Mouse (Mus musculus) megakaryocyte, embryonic 14.5 days (primary cell): ENCODE data around the gene Marveld3. TPM values are rescaled to one million over a fixed set of nuclear protein-coding genes. Genes with fewer than 3 reads are reported as not detected.

Experiments used
- H3K27me3 ChIP-seq: replicated peaks from 2 replicates; pipeline ENCODE3; 2012; ENCODE audit warnings: inconsistent platforms
- H3K36me3 ChIP-seq: replicated peaks from 2 replicates; pipeline ENCODE3; 2012; ENCODE audit warnings: low read length, inconsistent platforms, mixed read lengths
- H3K4me1 ChIP-seq: 2 replicates; pipeline ENCODE4 v1.6.1; 2012; ENCODE audit warnings: inconsistent platforms
- H3K4me3 ChIP-seq: replicated peaks from 2 replicates; pipeline ENCODE3; 2012; ENCODE audit warnings: moderate library complexity, mild to moderate bottlenecking, inconsistent platforms
- H3K9me3 ChIP-seq: 2 replicates; pipeline ENCODE4 v1.6.1; 2012; ENCODE audit warnings: inconsistent platforms
- FLI1 ChIP-seq: IDR thresholded peaks from 2 replicates; pipeline ENCODE4 v1.6.1; 2012; ENCODE audit warnings: low read length, inconsistent platforms, mixed read lengths
- GATA1 ChIP-seq: IDR thresholded peaks from 3 replicates; pipeline ENCODE4 v1.6.1; 2012; ENCODE audit warnings: mixed read lengths, low read length, inconsistent platforms, borderline replicate concordance
- polyA plus RNA-seq: library from polyadenylated mRNA; stranded (reverse); fragments of >175 nt; gene quantifications from 2 replicates; pipeline ENCODE4 v1.2.3, GENCODE M21; 2012; ENCODE audit warnings: low replicate concordance; ENCODE audit not compliant: insufficient read depth

Gene Marveld3
- polyA plus RNA-seq, result not detected in 2 replicates

GRCm38 (mm10) chr8:109961693-109962367, at the start of gene Marveld3:
Gene Marveld3, minus strand, starts transcription at chr8:109962203.
- Histone ChIP-seq H3K4me3 (peak within 1 kb of the TSS; percentile 89), H3K27me3 (peaks cover 61% of the 10 kb centered on the region)

GRCm38 (mm10) chr8:110010868-110011267, 48.9 kb upstream of the Marveld3 start:
- TF ChIP-seq GATA1 (no peak), FLI1 (no peak)
- Histone ChIP-seq H3K4me3 (no peak overlapping the region), H3K36me3 (no peaks in the 10 kb centered on the region), H3K9me3 (no peaks in the 10 kb centered on the region), H3K4me1 (peaks cover 4% of the 10 kb centered on the region; the same call in 1 of the 2 replicates), H3K27me3 (peaks cover 7% of the 10 kb centered on the region)

More at GRCm38 (mm10) chr8:109961693-109962367, at the start of gene Marveld3:
- H3K36me3 ChIP-seq, result no peaks in the 10 kb centered on the region
- H3K9me3 ChIP-seq, result peaks cover 8% of the 10 kb centered on the region; the same call in 1 of the 2 replicates
- H3K4me1 ChIP-seq, result peaks cover 36% of the 10 kb centered on the region
- TF ChIP-seq GATA1, result no peak
- no peak for TF ChIP-seq FLI1

GRCm38 (mm10) chr8:110008995-110009446, 47.0 kb upstream of the Marveld3 start:
- Histone ChIP-seq H3K9me3 (no peaks in the 10 kb centered on the region), H3K4me3 (peak overlapping the region; percentile 50), H3K27me3 (peaks cover 7% of the 10 kb centered on the region), H3K36me3 (no peaks in the 10 kb centered on the region), H3K4me1 (peaks cover 4% of the 10 kb centered on the region; the same call in 1 of the 2 replicates)
- TF ChIP-seq GATA1, result no peak
- TF ChIP-seq FLI1, result no peak

GRCm38 (mm10) chr8:110008228-110008994, 46.4 kb upstream of the Marveld3 start:
- Histone ChIP-seq H3K4me3 (no peak overlapping the region), H3K36me3 (no peaks in the 10 kb centered on the region), H3K4me1 (peaks cover 4% of the 10 kb centered on the region; the same call in 1 of the 2 replicates), H3K27me3 (peaks cover 7% of the 10 kb centered on the region), H3K9me3 (no peaks in the 10 kb centered on the region)
- TF ChIP-seq GATA1, result no peak
- no peak for TF ChIP-seq FLI1

- H3K27me3 ChIP-seq, result peaks cover 10% of the 10 kb centered on the region
- no peaks in the 10 kb centered on the region for H3K9me3 ChIP-seq
- no peaks in the 10 kb centered on the region for H3K36me3 ChIP-seq
- H3K4me1 ChIP-seq, result peaks cover 4% of the 10 kb centered on the region; the same call in 1 of the 2 replicates
- no peak overlapping the region for H3K4me3 ChIP-seq
- TF ChIP-seq FLI1 (no peak), GATA1 (no peak)
These were observed 44.5 kb upstream of the Marveld3 start for GRCm38 (mm10) chr8:110006312-110007023.

GRCm38 (mm10) chr8:110004300-110004699, 42.3 kb upstream of the Marveld3 start:
- no peak overlapping the region for H3K4me3 ChIP-seq
- no peak for TF ChIP-seq GATA1
- no peak for TF ChIP-seq FLI1
- H3K36me3 ChIP-seq, result no peaks in the 10 kb centered on the region
- no peaks in the 10 kb centered on the region for H3K9me3 ChIP-seq
- H3K4me1 ChIP-seq, result peaks cover 4% of the 10 kb centered on the region; the same call in 1 of the 2 replicates
- H3K27me3 ChIP-seq, result peaks cover 9% of the 10 kb centered on the region

- H3K9me3 ChIP-seq, result no peaks in the 10 kb centered on the region
- H3K4me3 ChIP-seq, result no peak overlapping the region
- TF ChIP-seq GATA1 (no peak), FLI1 (no peak)
- H3K4me1 ChIP-seq, result no peaks in the 10 kb centered on the region
- H3K27me3 ChIP-seq, result peaks cover 9% of the 10 kb centered on the region
- no peaks in the 10 kb centered on the region for H3K36me3 ChIP-seq
These were observed 41.0 kb upstream of the Marveld3 start for GRCm38 (mm10) chr8:110002953-110003352.

GRCm38 (mm10) chr8:109999974-110000373, 38.0 kb upstream of the Marveld3 start:
- H3K27me3 ChIP-seq, result peaks cover 7% of the 10 kb centered on the region
- H3K36me3 ChIP-seq, result no peaks in the 10 kb centered on the region
- TF ChIP-seq GATA1 (no peak), FLI1 (no peak)
- no peak overlapping the region for H3K4me3 ChIP-seq
- no peaks in the 10 kb centered on the region for H3K4me1 ChIP-seq
- no peaks in the 10 kb centered on the region for H3K9me3 ChIP-seq

GRCm38 (mm10) chr8:109998066-109998465, 36.1 kb upstream of the Marveld3 start:
- H3K36me3 ChIP-seq, result no peaks in the 10 kb centered on the region
- H3K27me3 ChIP-seq, result peaks cover 9% of the 10 kb centered on the region
- no peaks in the 10 kb centered on the region for H3K9me3 ChIP-seq
- no peak overlapping the region for H3K4me3 ChIP-seq
- no peaks in the 10 kb centered on the region for H3K4me1 ChIP-seq
- TF ChIP-seq GATA1, result no peak
- no peak for TF ChIP-seq FLI1
